Mouse (Mus musculus) kidney, adult 11 months (tissue): ENCODE data around the gene Nfkbil1.

Experiments used
- DNase-seq: peaks from one replicate; pipeline ENCODE4 v3.0.0; 2022

The Nfkbil1 gene

DNA sequence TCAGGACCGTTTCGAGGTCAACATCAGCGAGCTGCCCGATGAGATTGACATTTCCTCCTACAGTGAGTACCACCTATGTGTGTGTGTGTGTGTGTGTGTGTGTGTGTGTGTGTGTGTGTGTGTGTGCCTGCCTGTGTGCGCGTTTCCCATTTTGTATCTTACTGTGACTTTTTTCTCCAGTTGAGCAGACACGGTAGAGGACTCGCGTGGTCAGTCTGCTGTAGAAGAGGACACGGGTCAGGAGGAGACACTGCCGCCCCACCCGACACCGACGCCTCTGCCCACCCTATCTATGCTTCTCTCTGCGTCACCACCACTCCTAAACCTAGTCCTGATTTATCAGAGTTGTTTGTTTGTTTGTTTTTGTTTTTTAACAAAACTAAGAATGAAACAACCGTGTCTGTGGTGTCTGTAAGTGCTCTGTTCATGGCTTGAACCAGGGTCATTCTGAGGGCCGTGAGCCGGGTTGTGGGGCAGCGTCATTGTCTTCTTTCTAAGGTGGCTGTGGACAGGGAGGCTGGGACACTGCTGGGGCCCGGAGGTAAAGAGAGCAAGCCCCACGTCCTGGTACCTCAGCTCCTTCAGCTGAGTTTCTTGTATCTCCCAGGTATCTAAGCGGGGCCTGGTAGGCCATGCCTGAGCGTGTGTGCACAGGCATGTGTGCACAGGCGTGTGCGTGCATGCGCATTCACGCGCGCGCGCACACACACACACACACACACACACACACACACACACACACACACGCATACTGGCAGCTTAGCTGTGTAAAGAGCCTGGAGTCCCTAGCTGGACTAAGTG lies 17.9 kb upstream of the Nfkbil1 start:
- peak; percentile 2 for DNase-seq

GRCm38 (mm10) chr17:35252619-35253292 lies 17.2 kb upstream of the Nfkbil1 start:
- peak; percentile 6 for DNase-seq

DNA sequence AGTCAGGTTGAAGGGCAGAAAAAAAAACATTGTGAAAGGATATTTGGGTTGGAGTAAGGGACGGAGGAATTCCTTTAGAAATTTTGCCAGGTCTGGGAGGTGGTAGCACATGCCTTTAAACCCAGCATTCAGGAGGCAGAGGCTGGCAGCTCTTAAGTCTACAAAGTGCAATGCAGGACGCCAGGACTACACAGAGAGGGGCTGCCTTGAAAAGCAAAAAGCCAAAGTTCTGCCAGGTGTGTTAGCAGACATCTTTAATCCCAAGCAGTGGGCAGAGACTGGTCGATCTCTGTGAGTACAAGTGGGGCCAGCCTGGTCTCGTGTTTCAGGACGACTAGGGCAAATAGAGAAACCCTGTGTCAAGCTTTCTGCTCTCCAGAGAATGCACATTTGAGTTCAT lies 16.4 kb upstream of the Nfkbil1 start:
- DNase-seq, result no peak

- no peak for DNase-seq
Measured at GRCm38 (mm10) chr17:35251162-35251719, 15.6 kb upstream of the Nfkbil1 start.

DNA sequence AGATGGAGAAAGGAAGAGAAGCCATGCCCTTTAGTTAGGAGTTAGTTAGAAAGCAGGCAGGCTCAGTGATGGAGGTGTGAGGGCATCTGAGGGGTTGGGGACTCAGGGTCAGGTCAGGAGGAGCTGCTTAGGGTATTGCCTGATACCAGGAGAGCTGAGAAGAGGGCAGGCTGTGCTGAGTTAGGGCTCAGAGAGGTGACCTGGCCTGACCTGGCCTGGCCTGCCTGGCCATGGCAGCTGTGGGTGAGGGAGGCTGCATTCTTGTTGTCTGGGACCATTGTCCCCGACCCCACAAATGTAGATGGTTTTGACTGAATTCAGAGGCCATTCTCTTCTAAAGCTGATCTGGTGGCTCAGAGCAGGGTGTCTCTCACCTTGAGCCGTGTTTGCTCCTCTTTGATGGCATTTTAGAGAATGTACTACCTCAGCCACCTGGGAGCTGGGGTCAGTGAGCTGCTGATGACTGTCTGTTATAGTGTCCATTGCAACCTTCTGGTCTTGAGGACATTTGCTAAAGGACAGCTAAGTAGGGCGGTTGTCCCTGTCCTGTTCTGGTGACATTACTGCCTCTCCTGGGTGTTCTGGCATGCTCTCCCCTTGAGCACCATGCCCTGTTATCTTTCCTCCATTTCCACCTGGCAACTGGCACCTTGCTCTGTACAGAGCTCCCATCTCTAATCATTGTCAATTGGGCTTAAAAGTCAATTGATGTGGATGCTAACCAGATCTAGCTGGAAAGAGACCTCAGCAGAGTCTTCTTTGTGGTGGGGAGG lies 14.9 kb upstream of the Nfkbil1 start:
- DNase-seq, result peak; percentile 6

GRCm38 (mm10) chr17:35249451-35250197 lies 14.0 kb upstream of the Nfkbil1 start:
- no peak for DNase-seq

GRCm38 (mm10) chr17:35248986-35249385 lies 13.4 kb upstream of the Nfkbil1 start:
- no peak for DNase-seq

GRCm38 (mm10) chr17:35247144-35247543 lies 11.6 kb upstream of the Nfkbil1 start:
- DNase-seq, result peak; percentile 64

DNA sequence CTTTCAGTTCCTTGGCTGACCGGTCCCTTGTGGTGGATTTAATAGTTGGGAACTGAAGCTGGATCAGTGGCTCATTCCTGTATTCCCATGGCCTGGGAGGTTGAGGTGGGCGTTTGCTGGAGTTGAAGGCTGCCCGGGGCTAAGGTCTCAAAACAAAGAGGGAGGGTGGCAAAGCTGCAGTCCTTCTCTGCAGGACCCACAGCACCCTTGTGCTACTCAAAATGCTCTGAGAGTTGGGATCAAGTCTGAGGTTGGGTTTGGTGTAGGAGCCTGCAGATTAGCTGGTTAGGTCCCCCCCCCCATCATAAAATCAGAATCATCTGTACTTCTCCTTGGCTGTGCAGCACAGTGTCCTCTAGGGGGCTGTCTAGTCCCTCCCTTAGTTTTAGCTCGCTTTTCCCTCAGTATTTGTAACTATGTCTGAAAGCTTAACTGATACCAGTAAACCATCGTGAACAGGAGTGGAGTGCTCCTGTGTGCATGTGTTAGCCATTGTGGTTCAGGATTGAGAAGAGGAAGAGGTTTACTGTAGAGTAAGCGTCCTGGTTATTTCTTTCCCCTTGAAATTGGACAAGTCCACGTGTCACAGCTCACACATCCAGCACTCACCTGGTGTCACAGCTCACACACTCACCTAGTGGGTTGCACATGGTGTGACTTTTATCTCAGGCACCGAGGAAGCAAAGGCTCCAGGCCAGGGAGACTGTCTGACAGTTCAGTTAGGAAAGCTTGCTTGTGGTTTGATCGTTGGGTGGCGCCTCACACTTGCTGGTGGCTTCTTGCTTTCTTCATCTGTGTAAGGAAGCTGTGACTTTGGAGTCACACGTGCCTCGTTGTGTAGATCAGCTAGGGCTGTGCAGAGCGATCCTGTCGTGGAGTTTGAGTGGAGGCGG lies 10.4 kb upstream of the Nfkbil1 start:
- DNase-seq, result no peak

GRCm38 (mm10) chr17:35244999-35245398 lies 9.4 kb upstream of the Nfkbil1 start:
- DNase-seq, result peak; percentile 58

GRCm38 (mm10) chr17:35243086-35243485 lies 7.5 kb upstream of the Nfkbil1 start:
- DNase-seq, result peak; percentile 55

GRCm38 (mm10) chr17:35242015-35242941 lies 6.7 kb upstream of the Nfkbil1 start:
- peak; percentile 45 for DNase-seq

DNA sequence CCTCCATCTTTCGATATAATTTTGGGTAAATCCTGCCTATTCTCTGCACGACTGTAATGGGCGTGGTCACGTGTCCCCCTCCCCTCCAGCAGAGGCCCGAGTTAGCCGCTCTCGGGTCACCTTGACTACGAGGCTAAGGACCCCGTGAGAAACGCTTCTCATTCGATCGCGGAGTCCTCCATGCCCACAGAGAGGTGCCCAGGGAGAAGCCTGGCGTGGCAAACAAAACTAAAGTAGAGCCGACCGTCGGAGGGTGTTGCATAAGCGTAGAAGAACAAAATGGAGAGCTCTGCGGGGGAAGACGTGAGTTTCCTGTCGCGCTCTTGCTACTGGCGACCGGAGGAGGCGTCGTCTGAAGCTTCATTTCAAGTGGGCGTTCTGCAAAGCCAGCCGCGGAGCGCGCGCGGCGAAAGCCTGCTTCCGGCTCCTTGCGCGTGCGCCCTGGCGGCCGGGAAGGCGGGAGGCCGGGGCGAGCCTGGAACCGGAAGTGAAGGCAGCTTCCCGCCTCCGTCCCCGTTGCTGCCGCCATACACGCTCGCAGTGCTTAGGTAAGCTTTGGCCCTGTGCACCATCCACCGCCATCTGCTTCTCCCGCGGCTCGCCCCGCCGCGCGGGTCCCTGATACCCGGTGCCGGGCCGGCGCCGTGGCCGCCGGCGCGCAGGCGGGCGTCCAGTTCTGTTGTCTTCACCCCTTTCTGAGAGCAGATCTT lies 5.9 kb upstream of the Nfkbil1 start, which contains the start of gene Ddx39b:
Gene Ddx39b (plus strand): TSS at position 442 of the 710 bp plus-strand sequence.
- DNase-seq, result peak; percentile 96

GRCm38 (mm10) chr17:35240384-35241304 lies 5.1 kb upstream of the Nfkbil1 start:
- DNase-seq, result peak; percentile 69

- DNase-seq, result no peak
Measured at GRCm38 (mm10) chr17:35239700-35240099, 4.1 kb upstream of the Nfkbil1 start.

DNA sequence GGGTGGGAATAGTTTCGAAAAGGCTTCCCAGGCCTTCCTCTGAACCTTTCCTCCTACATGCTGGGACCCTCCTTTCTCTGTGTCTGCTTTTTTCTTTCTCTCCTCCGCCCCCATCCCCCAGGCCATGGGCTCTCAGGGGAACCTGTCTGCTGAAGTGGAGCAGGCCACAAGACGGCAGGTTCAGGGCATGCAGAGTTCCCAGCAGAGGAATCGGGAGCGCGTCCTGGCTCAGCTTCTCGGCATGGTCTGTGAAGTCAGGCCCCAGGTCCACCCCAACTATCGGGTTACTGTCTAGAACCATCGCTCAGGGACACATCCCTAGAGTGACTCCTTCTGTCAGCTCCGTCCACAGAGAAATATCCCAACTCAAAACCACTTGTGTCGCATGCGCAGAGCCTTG lies 1.9 kb upstream of the Nfkbil1 start:
- DNase-seq, result no peak

DNA sequence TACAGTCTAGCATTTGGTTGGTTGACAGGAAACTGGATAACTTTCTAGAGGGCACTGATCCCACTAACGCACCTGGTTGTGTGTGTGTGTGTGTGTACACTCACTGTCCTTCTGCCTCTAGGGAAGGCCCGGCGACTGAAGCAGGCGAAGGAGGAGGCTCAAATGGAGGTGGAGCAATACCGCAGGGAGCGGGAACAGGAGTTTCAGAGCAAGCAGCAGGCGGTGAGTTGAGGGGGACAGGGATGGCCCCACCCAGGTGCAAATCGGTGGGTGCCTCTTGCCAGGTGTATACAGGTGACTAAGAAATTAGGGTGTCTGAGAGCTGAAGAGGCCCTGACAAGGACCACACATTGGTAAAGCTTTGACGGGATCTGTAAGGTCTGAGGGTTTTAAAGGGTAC lies 1.4 kb upstream of the Nfkbil1 start:
- no peak for DNase-seq

GRCm38 (mm10) chr17:35236390-35236746 lies 776 bp upstream of the Nfkbil1 start:
- DNase-seq, result peak; percentile 90
